Mouse (Mus musculus) neural tube, embryonic 11.5 days (tissue): ENCODE results near the gene Vapa. TPM values are rescaled to one million over a fixed set of nuclear protein-coding genes. Genes with fewer than 3 reads are reported as not detected.
"Not testable (repeated sequence)": the region's sequence is repeated elsewhere in the genome, so short reads cannot be mapped to it uniquely, and the experiment has no call there.

Experiments
- ATAC-seq: fragments of 200-750 bp; cut with Nextera tagmentation; 2 replicates; pipeline ENCODE4 v1.8.0; 2017; ENCODE audit warnings: moderate number of reproducible peaks, mild to moderate bottlenecking, moderate TSS enrichment, moderate library complexity; ENCODE audit not compliant: insufficient read depth, low FRiP score, low TSS enrichment
- DNase-seq: peaks from one replicate; pipeline ENCODE4 v3.0.0-alpha.2; 2015; ENCODE audit warnings: low spot score
- H3K27ac ChIP-seq: fragments of 300-500 bp; sonication (generic); 2 replicates; pipeline ENCODE4 v1.5.1; 2014; ENCODE audit warnings: low read depth, mild to moderate bottlenecking, low read length
- H3K27me3 ChIP-seq: fragments of 300-500 bp; sonication (generic); 2 replicates; pipeline ENCODE4 v1.6.1; 2014; ENCODE audit warnings: mild to moderate bottlenecking, low read length, mixed read lengths; ENCODE audit not compliant: control insufficient read depth, insufficient read depth
- H3K36me3 ChIP-seq: fragments of 300-500 bp; sonication (generic); 2 replicates; pipeline ENCODE4 v1.6.1; 2014; ENCODE audit warnings: mild to moderate bottlenecking, low read length, moderate library complexity, mixed read lengths; ENCODE audit not compliant: control insufficient read depth, insufficient read depth
- H3K4me1 ChIP-seq: fragments of 300-500 bp; sonication (generic); 2 replicates; pipeline ENCODE4 v1.6.1; 2014; ENCODE audit warnings: low read length, mixed read lengths; ENCODE audit not compliant: control insufficient read depth, insufficient read depth
- H3K4me2 ChIP-seq: fragments of 300-500 bp; sonication (generic); 2 replicates; pipeline ENCODE4 v1.6.1; 2014; ENCODE audit warnings: low read depth, mild to moderate bottlenecking, moderate library complexity
- H3K4me3 ChIP-seq: fragments of 300-500 bp; sonication (generic); 2 replicates; pipeline ENCODE4 v1.5.1; 2014; ENCODE audit warnings: low read depth, low read length
- H3K9ac ChIP-seq: fragments of 300-500 bp; sonication (generic); 2 replicates; pipeline ENCODE4 v1.6.1; 2014; ENCODE audit warnings: mild to moderate bottlenecking, low read length
- H3K9me3 ChIP-seq: fragments of 300-500 bp; sonication (generic); 2 replicates; pipeline ENCODE4 v1.6.1; 2016; ENCODE audit warnings: low read length; ENCODE audit not compliant: control insufficient read depth
- WGBS: fragments of 180-500 bp; shearing (Covaris S2); extraction: QIAGEN DNeasy Blood & Tissue Kit; methylation state at CpG from one replicate; pipeline ENCODE4 v1.1.7; 2014; 5-methylcytosine and 5-hydroxymethylcytosine counted together
- polyA plus RNA-seq: library from polyadenylated mRNA; unstranded; fragments of >200 nt; fragmentation: Nextera tagmentation; extraction: Ambion mirVana; gene quantifications from 2 replicates; pipeline ENCODE4 v1.2.1, GENCODE M21; 2014

Gene Vapa
- polyA plus RNA-seq, 1 experiment from 2014 or later: 259 TPM

GRCm38 (mm10) chr17:65635715-65636360, 22.5 kb upstream of the Vapa start:
- Histone ChIP-seq H3K9me3 (no peaks in the 10 kb centered on the region), H3K27me3 (no peaks in the 10 kb centered on the region), H3K9ac (no peak overlapping the region), H3K4me1 (no peaks in the 10 kb centered on the region), H3K4me3 (no peak overlapping the region), H3K4me2 (no peak overlapping the region), H3K36me3 (no peaks in the 10 kb centered on the region), H3K27ac (no peak overlapping the region)
- WGBS: 76% methylated on average over 14 of the region's 14 CpGs
- no peak for ATAC-seq
- no peak for DNase-seq

DNA sequence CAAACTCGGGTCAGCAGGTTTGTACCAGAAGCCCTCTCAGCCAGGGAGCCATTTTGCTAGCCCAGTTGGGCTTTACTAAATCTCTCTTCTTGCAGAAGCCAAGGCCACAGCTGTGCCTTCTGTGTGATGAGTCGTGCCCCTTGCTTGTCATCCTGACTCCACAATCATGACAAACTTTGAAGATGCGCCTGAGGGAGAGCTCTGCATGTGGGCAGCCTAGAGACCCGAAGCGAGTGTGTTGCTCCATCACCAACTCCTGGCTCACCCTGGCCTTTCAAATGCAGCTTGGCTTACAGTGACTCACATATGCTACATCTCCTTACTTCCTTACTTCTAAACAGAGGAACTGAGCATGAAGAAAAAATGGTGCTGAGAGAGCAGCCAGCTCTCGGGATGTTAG, 16.6 kb upstream of the Vapa start:
- no peaks in the 10 kb centered on the region for H3K36me3 ChIP-seq
- no peak overlapping the region for H3K4me2 ChIP-seq
- no peaks in the 10 kb centered on the region for H3K27me3 ChIP-seq
- ATAC-seq (no peak), DNase-seq (no peak)
- no peak overlapping the region for H3K27ac ChIP-seq
- H3K9me3 ChIP-seq: no peaks in the 10 kb centered on the region
- H3K9ac ChIP-seq: no peak overlapping the region
- H3K4me3 ChIP-seq: no peak overlapping the region
- H3K4me1 ChIP-seq: no peaks in the 10 kb centered on the region
- WGBS: 80% methylated on average over 6 of the region's 6 CpGs

DNA sequence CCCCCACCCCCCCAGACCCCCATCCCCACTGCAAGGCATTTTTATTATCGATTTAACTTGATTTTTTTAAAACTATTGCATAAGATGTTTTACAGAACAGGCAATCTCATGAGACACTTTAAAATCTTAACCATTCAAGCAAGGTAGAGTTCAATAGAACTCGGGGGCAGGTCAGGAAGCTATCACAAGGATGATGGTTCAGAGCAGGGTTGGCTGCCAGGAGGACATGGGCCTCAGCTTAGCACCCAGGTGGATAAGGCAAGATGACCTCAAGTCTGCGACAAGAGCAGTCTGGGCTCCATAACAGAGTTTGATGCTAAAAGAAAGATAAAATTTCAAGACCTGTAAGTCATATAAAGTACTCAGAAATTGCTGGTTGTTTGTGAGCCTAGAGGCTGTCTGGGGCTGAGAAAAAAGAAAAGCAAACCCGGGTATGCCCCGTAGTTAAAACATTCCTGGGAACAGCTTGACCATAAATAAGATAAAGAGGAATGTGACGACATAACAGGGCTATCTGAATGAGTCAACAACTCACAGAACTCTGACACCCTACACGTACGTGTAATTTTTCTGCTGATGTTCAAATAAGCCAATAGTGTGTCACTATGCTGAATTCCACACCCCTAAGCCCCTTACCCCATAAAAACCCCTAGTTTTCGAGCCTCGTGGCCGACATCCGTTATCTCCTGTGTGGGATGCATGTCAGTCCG, 15.6 kb upstream of the Vapa start:
- H3K27ac ChIP-seq, H3K4me3 ChIP-seq, DNase-seq, H3K4me2 ChIP-seq, H3K9me3 ChIP-seq, H3K9ac ChIP-seq, ATAC-seq, H3K36me3 ChIP-seq, H3K4me1 ChIP-seq, H3K27me3 ChIP-seq: not testable (repeated sequence)
- 83% methylated on average over 13 of the region's 13 CpGs for WGBS

GRCm38 (mm10) chr17:65626301-65626700, 12.9 kb upstream of the Vapa start:
- ATAC-seq: no peak
- no peak overlapping the region for H3K4me3 ChIP-seq
- H3K36me3 ChIP-seq: no peaks in the 10 kb centered on the region
- 91% methylated on average over 6 of the region's 6 CpGs for WGBS
- no peaks in the 10 kb centered on the region for H3K4me1 ChIP-seq
- H3K27ac ChIP-seq: no peak overlapping the region
- DNase-seq: no peak
- H3K9ac ChIP-seq: no peak overlapping the region
- H3K27me3 ChIP-seq: no peaks in the 10 kb centered on the region
- no peaks in the 10 kb centered on the region for H3K9me3 ChIP-seq
- H3K4me2 ChIP-seq: no peak overlapping the region

GRCm38 (mm10) chr17:65625563-65625962, 12.2 kb upstream of the Vapa start:
- Histone ChIP-seq H3K36me3 (no peaks in the 10 kb centered on the region), H3K27me3 (no peaks in the 10 kb centered on the region), H3K9me3 (no peaks in the 10 kb centered on the region), H3K9ac (no peak overlapping the region), H3K27ac (no peak overlapping the region), H3K4me2 (no peak overlapping the region), H3K4me1 (no peaks in the 10 kb centered on the region), H3K4me3 (no peak overlapping the region)
- ATAC-seq (no peak), DNase-seq (no peak)
- WGBS: 83% methylated on average over 6 of the region's 6 CpGs

GRCm38 (mm10) chr17:65623130-65623529, 9.8 kb upstream of the Vapa start:
- ATAC-seq (no peak), DNase-seq (no peak)
- Histone ChIP-seq H3K4me1 (no peaks in the 10 kb centered on the region), H3K4me2 (no peak overlapping the region), H3K27ac (no peak overlapping the region), H3K9me3 (no peaks in the 10 kb centered on the region), H3K27me3 (no peaks in the 10 kb centered on the region), H3K36me3 (no peaks in the 10 kb centered on the region), H3K4me3 (no peak overlapping the region), H3K9ac (no peak overlapping the region)

DNA sequence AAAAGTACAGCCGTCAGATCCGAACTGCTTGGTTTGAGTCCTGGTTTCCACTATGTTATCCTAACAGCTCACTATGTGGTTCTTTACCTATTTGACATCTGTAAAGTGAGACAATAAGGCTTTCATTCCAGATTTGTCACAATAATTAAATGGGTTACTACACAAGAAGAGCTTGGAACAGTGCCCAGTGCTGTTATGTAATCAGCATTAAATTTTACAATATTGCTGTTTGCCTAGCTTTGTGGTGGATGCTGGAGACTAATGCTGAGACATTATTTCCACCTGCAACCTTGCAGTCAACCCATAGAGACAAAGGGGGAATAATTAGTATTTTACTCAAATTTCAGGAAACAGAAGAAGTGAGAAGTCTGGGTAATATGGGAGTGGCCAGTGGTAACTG, 5.1 kb upstream of the Vapa start:
- WGBS: 94% methylated on average over 2 of the region's 2 CpGs
- no peak for ATAC-seq
- Histone ChIP-seq H3K27me3 (no peaks in the 10 kb centered on the region), H3K36me3 (no peaks in the 10 kb centered on the region), H3K4me3 (no peak overlapping the region), H3K27ac (no peak overlapping the region), H3K4me1 (peaks cover 3% of the 10 kb centered on the region; the same call in 1 of the 2 replicates), H3K4me2 (no peak overlapping the region), H3K9ac (no peak overlapping the region), H3K9me3 (no peaks in the 10 kb centered on the region)
- no peak for DNase-seq

GRCm38 (mm10) chr17:65615678-65616077, 2.3 kb upstream of the Vapa start:
- Histone ChIP-seq H3K9ac (no peak overlapping the region), H3K36me3 (no peaks in the 10 kb centered on the region), H3K27me3 (no peaks in the 10 kb centered on the region), H3K4me3 (no peak overlapping the region), H3K9me3 (no peaks in the 10 kb centered on the region), H3K4me2 (no peak overlapping the region), H3K4me1 (peaks cover 8% of the 10 kb centered on the region; the same call in 1 of the 2 replicates), H3K27ac (no peak overlapping the region)
- 52% methylated on average over 3 of the region's 3 CpGs for WGBS
- DNase-seq (no peak), ATAC-seq (no peak)

- DNase-seq (no peak), ATAC-seq (no peak)
- Histone ChIP-seq H3K9ac (peak overlapping the region; percentile 90), H3K4me3 (peak overlapping the region; percentile 97), H3K27ac (peak overlapping the region; percentile 96), H3K4me1 (peaks cover 8% of the 10 kb centered on the region; the same call in 1 of the 2 replicates), H3K9me3 (no peaks in the 10 kb centered on the region), H3K4me2 (peak overlapping the region; percentile 47), H3K27me3 (no peaks in the 10 kb centered on the region), H3K36me3 (no peaks in the 10 kb centered on the region)
- 1% methylated on average over 9 of the region's 9 CpGs for WGBS
These were observed 1.1 kb upstream of the Vapa start for GRCm38 (mm10) chr17:65614431-65614830.
